Mouse (Mus musculus) ES-CJ7 (cell line): Measurements from ENCODE around the gene Olfr1423.
A peak's percentile ranks its signal among the peaks of the same experiment; 100 is the strongest.
"Not testable (repeated sequence)": the region's sequence is repeated elsewhere in the genome, so short reads cannot be mapped to it uniquely, and the experiment has no call there.

Source experiments
- DNase-seq: peaks from one replicate; pipeline ENCODE4 v3.0.0; 2011; ENCODE audit warnings: low read depth, low spot score

Olfr1423 gene

DNA sequence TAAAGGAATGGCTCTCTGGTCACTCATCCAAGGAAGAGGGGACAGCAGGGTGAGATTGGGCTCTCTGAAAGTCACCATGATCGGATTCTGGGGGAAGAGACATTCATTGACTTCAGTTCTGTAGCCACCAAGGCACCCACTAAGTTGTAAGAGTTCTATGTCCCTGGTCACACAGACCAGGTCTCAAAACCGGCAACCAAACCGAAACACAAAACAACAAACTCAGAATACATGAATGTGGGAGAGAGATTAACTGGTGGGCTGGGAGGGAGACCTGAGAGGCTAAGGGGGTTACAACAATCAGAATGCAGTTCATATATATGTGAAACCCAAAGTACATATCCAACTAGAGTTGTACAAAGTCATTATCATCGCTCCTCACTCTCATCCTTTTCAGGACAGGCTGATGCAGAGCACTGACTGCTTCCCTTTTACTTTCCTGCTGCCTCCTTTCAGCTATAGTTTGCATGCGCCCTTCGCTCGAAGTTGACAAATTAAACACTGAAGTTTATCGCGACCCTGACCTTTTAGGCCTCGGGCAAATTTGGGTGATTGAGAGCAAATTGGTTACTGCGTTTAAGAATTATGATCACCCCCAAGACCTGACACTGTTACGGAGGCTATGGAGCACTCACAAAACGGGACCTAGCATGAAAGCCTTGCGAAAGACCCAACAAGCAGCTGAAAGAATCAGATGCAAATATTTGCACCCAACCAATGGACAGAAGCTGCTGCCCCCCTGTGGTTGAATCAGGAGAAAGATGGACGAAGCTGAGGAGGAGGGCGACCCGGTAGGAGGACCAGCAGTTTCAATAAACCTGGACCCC is 33.8 kb downstream of the Olfr1423 start:
- DNase-seq, result peak; percentile 74

DNA sequence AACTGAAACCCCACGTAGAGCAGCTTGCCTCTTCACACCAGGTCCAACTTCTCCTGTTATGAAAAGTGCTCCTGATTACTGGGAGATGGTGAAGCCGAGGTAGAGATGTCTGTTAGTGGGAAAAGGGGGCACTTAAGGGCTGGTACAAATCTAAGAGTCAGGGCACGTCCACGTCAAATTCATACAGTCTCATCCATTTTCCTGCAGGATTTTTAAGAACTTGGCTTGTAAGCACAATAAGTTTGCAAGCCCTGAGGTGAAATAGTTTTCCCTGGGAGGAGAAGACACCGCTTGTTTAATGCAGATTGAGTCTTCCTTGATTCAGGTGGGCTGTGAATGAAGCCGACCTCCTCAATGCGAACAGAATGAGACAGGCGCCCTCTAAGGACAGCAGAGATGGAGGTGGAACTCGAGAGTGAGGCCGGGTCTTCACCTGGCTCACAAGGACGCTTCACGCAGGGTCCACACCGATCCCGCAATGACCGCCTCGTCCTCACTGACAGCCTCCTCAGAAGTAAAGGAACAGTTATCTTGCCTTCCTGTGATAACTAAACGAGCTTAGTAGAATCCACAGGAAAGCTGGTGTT is 34.7 kb downstream of the Olfr1423 start:
- DNase-seq, result peak; percentile 65

DNA sequence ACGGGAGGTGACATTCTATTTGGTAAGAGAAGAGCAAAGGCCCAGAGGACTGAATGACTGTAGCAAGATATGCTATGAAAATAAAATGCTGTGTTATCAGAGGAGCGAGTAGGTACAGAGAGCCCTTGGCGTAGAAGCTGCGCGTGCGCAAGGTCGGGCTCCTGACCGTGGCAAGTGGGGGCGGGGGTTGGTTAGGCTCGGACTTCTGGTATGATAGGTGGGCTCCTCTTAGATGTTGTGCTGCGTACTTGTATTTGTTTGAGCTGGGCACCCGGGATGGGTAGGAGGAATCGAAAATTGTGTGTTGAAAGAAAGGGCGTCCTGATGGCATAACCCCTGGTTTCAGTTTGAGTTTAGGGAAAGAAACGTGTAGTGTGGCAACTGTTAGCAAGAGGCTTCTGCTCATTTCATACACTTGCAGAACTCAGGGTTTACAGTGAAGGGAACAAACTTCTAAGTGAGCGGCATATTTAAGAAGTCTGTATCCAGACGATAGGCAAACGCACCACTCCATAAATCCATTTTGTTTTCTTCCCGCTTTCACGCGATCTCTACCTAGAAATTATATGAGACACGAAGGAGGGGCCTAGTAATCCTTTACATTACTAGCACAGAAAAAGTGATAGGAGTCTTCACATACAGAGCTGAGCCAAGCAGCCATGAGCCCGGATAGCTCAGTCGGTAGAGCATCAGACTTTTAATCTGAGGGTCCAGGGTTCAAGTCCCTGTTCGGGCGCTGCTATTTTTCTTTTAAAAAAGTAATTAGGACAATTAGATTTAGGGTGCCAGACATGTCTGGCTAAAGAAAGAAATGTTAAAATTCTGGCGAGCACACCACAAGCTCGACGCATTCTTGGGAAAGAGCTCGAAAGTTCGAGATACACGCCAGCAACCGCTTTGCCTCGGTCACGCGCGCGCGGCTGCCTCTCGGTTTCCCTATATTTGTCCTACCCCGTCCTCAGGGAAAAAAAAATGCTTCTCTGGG is 35.4 kb downstream of the Olfr1423 start:
- peak; percentile 90 for DNase-seq

DNA sequence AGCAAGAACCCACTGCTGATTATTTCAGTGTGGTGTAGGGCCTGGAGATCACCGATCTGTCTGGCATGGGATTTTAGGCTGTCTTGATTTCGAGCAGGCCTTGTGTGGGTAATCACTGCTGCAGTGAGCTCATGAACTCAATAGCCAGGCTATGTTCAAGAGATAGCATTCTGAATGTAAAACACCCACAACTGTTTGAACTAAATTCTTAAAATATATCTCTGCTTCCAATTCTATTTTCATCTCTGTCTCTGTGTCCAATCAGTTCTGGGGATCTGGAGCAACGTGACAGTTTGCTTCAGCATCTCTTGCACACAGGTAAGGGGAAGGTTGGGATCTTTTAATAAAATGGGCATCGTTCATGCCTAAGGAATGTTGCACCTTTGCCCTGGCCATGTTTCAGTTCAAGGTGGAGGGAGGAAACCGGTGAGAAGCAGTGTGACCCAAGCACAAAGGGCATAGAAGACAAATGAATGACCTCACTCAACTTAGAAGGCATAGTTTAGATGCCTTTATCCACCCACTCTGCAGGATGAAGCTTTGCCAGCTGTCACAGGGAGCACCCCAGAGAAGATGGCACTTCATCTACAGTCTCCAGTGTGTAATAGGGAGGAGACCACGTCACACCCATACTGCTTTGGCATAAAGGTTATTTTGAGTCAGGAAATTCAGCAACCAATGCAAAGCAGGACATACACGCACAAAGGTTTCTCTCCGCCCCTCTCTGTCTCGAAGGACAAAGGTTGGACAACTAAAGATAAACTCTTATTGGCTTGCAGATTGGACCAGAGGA is 36.7 kb downstream of the Olfr1423 start:
- DNase-seq, result no peak

DNA sequence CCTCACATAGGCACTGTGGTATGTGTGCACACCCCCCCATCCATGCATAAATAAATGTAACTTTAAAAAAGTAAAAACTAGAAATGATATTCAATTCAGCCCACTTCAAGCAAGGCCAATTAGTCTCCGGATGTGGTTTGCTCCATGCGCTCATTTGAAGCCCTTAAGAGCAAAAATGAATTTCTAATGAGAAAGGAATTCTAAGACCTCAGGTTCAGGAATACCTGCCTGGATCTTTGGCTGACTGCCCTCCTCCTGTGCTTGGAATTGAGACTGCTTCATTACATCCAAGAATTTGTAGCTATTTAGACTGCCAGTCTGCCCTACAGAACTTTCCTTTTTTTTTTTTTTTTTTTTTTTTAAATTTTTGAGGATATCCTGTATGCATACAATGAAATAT is 37.5 kb downstream of the Olfr1423 start:
- DNase-seq, result no peak

DNA sequence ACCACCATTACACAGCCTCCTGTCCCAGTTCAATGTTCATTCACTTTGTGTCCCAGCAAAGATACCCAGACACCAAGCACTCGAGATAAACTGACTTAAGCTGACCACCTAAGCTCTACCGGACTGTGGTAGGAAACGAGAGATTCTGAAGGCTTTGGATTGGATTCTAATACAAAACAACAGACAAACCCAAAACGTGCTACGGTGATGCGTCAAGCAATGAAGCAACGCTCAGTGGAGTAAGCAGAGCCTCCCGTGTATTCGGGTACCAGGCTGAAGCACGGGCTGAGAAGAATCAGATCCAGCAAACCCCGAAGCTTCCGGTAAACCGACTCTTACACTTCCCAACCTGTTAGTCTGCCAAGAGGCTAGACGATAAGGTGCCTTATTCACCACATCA is 38.3 kb downstream of the Olfr1423 start:
- DNase-seq, result no peak

DNA sequence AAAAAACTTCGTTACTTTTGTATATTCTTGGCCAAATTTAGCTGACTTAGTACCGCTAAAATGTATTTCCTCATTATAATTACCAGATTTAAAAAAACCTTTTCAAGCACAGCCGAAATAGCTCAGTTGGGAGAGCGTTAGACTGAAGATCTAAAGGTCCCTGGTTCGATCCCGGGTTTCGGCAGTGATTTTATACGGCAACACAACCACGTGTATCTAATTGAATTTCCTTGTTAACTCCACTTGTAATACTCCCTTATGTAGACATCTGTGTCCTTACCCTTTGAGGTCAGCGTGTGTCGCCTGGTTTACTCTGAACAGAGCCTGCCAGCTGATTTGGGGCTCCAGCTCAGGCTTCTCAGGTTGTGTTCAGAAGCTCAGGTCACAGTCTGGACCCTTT is 39.0 kb downstream of the Olfr1423 start:
- peak; percentile 97 for DNase-seq

DNA sequence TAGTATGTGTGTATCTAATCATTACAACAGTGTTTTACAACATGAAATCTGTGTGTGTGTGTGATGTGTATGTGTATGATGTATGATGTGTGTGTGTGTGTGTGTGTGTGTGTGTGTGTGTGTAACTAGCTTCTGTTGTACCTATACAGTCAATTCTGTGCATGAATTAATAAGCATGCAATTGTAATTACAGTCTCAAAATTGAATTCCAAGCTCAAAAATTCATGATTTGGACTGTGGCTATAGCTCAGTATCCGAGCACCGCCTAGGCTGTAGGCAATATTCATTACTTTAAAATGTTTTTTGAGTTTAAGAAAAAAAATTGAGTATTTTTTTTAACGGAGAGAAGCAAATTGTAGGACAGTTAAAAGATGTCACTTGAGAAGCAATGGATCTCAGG is 39.4 kb downstream of the Olfr1423 start:
- no peak for DNase-seq

DNA sequence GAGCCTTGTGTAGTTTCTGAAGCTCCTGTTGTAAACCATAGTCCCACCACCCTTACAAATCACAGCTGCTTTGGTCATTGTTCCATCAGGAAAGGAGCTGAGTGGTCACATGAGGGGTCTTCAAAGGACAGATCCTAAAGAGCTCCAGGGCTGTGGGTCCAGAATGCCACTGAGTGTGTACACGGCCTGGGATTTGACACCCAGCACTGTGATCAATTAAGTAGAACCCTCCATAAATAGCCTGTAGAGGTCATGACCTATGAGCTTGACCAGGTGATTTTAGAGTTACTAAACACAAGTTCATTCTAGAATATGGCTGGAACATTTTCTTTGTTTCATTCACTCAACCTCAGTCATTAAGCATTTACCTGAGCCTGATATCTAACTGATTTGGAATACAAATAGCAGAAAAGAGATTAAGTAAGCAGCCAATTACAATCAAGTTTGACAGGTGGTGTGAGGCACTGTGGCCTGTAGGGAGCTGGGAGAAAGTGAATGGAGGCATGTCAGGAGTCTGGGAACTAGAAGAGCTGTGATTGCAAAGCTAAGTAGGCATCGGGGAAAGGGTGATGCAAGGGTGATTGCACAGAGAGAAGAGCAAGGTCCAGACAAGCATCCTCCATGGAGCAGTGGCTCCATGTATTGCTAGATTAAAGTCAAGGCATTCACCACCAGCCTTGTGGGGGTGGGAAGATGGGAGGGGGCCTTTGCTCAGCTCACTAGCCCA is 45.2 kb downstream of the Olfr1423 start:
- DNase-seq, result no peak

DNA sequence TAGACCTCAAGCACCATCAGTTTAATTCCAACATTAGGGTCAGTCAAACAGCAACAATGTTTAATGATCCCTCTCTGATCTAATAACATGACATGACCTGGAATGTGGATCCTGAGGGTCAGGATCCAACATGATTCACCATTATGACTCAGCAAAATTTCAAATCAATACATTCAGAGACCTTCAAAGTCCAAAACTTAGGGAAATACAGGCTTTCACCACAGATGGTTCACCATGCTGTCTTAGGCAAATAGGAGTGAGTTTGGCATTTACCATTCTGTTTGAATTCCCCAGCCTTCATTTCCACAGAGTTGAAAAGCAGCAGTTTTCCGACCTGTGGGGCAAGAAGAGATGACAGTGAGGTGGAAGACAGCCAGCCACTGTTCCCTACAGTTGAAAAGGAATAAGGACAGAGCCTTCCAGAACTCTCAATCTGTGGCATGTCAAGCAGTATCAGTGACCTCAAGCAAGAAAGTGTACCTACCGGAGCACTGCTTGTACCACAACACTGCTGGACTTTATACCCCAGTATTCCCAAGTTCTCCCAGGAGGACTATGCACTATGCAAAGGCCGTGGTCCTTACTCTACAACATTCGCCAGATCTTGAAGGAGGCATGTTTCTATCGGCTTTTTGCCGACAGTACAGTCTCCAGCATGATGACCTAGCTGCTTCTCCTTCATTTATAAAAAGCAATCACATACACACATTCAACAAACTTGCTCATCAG is 46.2 kb downstream of the Olfr1423 start:
- DNase-seq, result no peak

DNA sequence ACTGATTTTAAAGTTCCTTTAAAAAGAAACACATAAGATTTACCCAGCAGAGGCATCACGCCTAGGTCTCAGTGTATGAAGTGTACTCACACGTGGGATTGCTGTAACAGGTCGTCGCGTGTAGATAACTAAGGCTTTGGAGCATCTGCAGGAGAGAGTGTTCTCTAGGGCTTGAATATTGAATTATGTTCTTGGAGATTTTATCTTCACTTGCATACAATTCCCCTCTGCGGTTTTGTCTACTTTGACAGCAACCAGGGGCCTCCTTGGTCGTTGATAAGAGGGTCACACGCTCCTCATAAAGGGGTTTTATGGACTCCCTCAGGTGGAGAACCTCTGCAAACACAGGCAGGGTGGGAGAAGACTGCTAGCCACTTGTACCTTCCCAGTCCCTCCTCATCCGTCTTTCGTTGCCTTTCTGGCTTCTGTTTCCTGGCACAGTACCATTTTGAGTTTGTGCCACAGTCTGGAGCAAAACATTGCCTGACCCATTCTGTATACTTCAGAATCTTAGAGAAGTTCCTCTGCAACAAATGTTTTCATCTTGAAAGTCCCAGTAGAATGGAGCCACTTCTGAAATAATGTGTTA is 48.6 kb downstream of the Olfr1423 start:
- no peak for DNase-seq

DNA sequence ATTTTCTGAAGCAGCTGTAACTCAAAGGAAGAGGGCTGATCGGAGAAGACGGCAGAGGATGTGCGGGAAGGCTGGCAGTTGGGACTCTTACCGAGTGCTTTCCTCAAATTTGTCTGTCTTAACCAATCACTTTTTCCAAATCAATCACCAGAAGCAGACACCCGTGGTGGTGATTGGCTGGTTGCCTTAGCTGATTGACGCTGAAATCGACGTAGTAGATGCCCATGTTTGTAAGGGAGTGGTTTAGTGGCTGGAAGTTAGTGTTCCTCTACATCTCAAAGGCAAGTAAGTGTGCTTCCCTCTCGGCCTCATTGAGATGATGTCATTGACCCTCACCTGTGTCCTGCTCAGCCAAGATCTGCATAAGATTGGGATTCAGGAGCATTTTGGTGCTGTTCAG is 49.1 kb downstream of the Olfr1423 start:
- no peak for DNase-seq

DNA sequence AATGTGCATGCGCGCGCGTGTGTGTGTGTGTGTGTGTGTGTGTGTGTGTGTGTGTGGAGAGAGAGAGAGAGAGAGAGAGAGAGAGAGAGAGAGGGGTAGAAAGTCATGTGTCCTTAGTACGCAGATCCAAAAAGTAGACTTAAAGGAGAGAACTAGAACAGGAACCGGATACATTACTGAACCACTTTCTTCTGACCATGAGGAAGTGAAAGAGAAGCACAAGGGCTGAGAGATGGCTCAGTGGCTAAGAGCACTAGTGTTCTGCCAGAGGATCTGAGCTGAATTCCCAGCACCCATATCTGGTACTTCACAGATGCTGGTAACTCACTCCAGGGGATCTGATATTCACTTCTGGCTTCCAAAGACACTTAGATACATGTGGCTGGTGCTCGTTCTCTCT is 51.8 kb downstream of the Olfr1423 start:
- DNase-seq, result no peak

DNA sequence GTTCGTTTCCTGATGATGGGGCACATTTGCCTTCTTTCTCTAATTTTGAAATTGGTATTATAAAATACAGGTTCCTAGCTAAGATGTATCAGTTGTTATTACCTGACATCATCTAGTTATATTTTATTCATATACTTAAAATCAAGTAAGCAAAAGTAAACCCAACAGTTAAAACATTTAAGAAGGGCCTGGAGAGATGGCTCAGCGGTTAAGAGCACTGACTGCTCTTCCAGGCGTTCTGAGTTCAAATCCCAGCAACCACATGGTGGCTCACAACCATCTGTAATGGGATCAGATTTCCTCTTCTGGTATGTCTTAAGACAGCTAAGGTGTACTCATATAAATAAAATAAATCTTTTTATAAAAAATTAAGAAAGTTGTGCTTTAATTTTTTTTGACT is 53.3 kb downstream of the Olfr1423 start:
- DNase-seq, result no peak

DNA sequence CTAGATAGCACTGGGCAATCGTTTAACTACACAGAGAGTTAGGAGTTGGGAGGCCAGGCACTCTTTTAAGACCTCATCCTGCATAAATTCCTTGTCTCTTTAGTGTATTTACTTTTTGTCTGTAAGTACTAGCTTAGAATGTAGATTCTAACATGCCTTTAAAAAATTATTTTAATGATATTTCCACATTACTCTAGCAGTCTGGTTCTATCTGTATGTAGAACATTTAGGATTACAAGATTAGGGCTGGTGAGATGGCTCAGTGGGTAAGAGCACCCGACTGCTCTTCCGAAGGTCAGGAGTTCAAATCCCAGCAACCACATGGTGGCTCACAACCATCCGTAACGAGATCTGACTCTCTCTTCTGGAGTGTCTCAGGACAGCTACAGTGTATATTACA is 56.5 kb downstream of the Olfr1423 start:
- not testable (repeated sequence) for DNase-seq
